Mouse (Mus musculus) WW6 (cell line): Measurements from ENCODE around the gene Irx6.

ENCODE experiments used
- DNase-seq: peaks from one replicate; pipeline ENCODE4 v3.0.0-alpha.2; 2013; ENCODE audit warnings: low read depth, low spot score

Gene Irx6

DNA sequence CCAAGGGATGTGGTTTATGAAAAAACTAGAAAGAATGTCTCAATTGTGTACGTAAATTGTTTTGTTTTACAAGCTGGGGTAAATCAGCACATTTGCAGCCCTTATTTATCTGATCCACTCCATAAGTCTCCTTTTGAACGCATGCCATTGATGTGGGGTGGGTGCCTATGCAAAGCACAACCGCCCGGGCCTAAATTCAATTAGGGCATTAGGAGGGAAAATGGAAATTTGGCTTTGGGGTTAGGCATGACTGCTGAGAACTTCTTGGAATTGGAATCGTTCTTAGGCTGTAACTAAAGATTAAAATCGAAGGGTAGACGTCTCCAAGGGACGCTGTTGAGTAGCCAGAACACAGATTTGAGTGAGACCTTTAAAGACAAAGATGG, 47.8 kb downstream of the Irx6 start:
- no peak for DNase-seq

GRCm38 (mm10) chr8:92723320-92723719, 49.2 kb downstream of the Irx6 start:
- DNase-seq = no peak

GRCm38 (mm10) chr8:92723947-92724346, 49.9 kb downstream of the Irx6 start:
- DNase-seq = no peak

- DNase-seq = no peak
Observed at GRCm38 (mm10) chr8:92724359-92724758, 50.3 kb downstream of the Irx6 start.
